ENCODE assay signal across 9 mouse cellular contexts in genomic region chr16:33023750-33024149, GRCm38 (mm10). TPM values are rescaled to one million over a fixed set of nuclear protein-coding genes. Genes with fewer than 3 reads are reported as not detected.
A peak's percentile ranks its signal among the peaks of the same experiment; 100 is the strongest.
DNase-seq lines count a peak whose midpoint lies in the region; ATAC-seq lines count a peak whose summit lies in the region.
"Had no signal": no experiment of that assay in that cellular context is flagged by ENCODE, and none has a peak within 500 bp of the region (broad histone marks: within the 10 kb centered on the region; RNA-seq: fewer than 3 reads in every experiment).

No protein-coding gene starts in this region.

- DNase-seq in adrenal gland, postnatal 25 days: peak; percentile 86
- peak; percentile 81 for DNase-seq in heart, adult 8-10 months (ENCODE audit: low spot score)
- DNase-seq in kidney, postnatal 10 days: peak; percentile 94
- DNase-seq in ovary, postnatal 36 days (ENCODE audit: low spot score): peak; percentile 78
- DNase-seq in thymus, postnatal 14 days: peak; percentile 88

- no peaks in the 10 kb centered on the region for H3K9me3 ChIP-seq in embryonic facial prominence, embryonic 12.5 days
- H3K9me3 ChIP-seq in liver, embryonic 15.5 days (replicated peaks): no peaks in the 10 kb centered on the region
- H3K9me3 ChIP-seq: limb, embryonic 12.5 days had no signal

- 7% methylated on average over 4 of the region's 4 CpGs for WGBS in embryonic facial prominence, embryonic 12.5 days
- WGBS in liver, embryonic 15.5 days (ENCODE audit: insufficient replicate concordance): under 1% methylated on average over 4 of the region's 4 CpGs

- H3K36me3 ChIP-seq in embryonic facial prominence, embryonic 12.5 days: no peaks in the 10 kb centered on the region
- H3K36me3 ChIP-seq in liver, embryonic 15.5 days (replicated peaks): no peaks in the 10 kb centered on the region
- H3K36me3 ChIP-seq: limb, embryonic 12.5 days had no signal

- no peaks in the 10 kb centered on the region for H3K27me3 ChIP-seq in embryonic facial prominence, embryonic 12.5 days
- no peaks in the 10 kb centered on the region for H3K27me3 ChIP-seq in liver, embryonic 15.5 days
- H3K27me3 ChIP-seq: limb, embryonic 12.5 days had no signal

- peak; percentile 79 for ATAC-seq in CD4-positive, CD25-positive, alpha-beta regulatory T cell, adult 4 months
- peak; percentile 56; the same call in 1 of the 2 replicates for ATAC-seq in embryonic facial prominence, embryonic 12.5 days (ENCODE audit: insufficient number of reproducible peaks, insufficient read depth, low FRiP score, low TSS enrichment)
- ATAC-seq in liver, embryonic 15.5 days (ENCODE audit: insufficient read depth): peak; percentile 44; the same call in 1 of the 2 replicates

- H3K4me2 ChIP-seq in embryonic facial prominence, embryonic 12.5 days (replicated peaks): no peak overlapping the region
- no peak overlapping the region for H3K4me2 ChIP-seq in liver, embryonic 15.5 days
- H3K4me2 ChIP-seq: limb, embryonic 12.5 days had no signal

- no peak overlapping the region for H3K4me3 ChIP-seq in embryonic facial prominence, embryonic 12.5 days
- no peak overlapping the region for H3K4me3 ChIP-seq in liver, embryonic 15.5 days (replicated peaks)
- H3K4me3 ChIP-seq: limb, embryonic 12.5 days had no signal

- H3K27ac ChIP-seq in embryonic facial prominence, embryonic 12.5 days: no peak overlapping the region
- no peak overlapping the region for H3K27ac ChIP-seq in liver, embryonic 15.5 days (replicated peaks)
- H3K27ac ChIP-seq: limb, embryonic 12.5 days had no signal

- H3K4me1 ChIP-seq in embryonic facial prominence, embryonic 12.5 days: no peaks in the 10 kb centered on the region
- no peaks in the 10 kb centered on the region for H3K4me1 ChIP-seq in liver, embryonic 15.5 days (replicated peaks)
- H3K4me1 ChIP-seq: limb, embryonic 12.5 days had no signal

- H3K9ac ChIP-seq in embryonic facial prominence, embryonic 12.5 days: no peak overlapping the region
- H3K9ac ChIP-seq in liver, embryonic 15.5 days: no peak overlapping the region
- H3K9ac ChIP-seq: limb, embryonic 12.5 days had no signal

RNA-seq across cellular contexts. Expression of gene Iqcg, which starts 32.3 kb away (rescaled TPM):
- polyA plus RNA-seq in CD4-positive, CD25-positive, alpha-beta regulatory T cell, adult 4 months (2017; shearing (Covaris generic)): 1 to 10 TPM; 1.1 TPM
- 0.48 and 1.6 TPM in 2 replicates for total RNA-seq in adrenal gland, postnatal 25 days (2021)
- 2.4 and 3.1 TPM in 2 replicates for polyA plus RNA-seq in embryonic facial prominence, embryonic 12.5 days (2016; fragmentation: Nextera tagmentation; extraction: Ambion mirVana)
- total RNA-seq in heart, adult 8-10 months (2022): 1 to 10 TPM in 1 of 4 experiments, under 1 TPM in 3; 0.31 to 1.6 (median 0.45) TPM
- 0.73 and 0.94 TPM in 2 replicates for polyA plus RNA-seq in liver, embryonic 15.5 days (2015; fragmentation: Nextera tagmentation; extraction: Ambion mirVana)

RNA-seq across cellular contexts. Expression of gene Rpl35a, which starts 32.5 kb away (rescaled TPM):
- 1,000 to 10,000 TPM; 1,192 to 1,593 TPM for polyA plus RNA-seq in CD4-positive, CD25-positive, alpha-beta regulatory T cell, adult 4 months (2017; shearing (Covaris generic))
- total RNA-seq in adrenal gland, postnatal 25 days (2021): 492 and 649 TPM in 2 replicates
- polyA plus RNA-seq in embryonic facial prominence, embryonic 12.5 days (2016; fragmentation: Nextera tagmentation; extraction: Ambion mirVana): 849 and 899 TPM in 2 replicates
- total RNA-seq in heart, adult 8-10 months (2022): 100 to 1,000 TPM; 282 to 337 (median 300) TPM
- 445 and 520 TPM in 2 replicates for polyA plus RNA-seq in liver, embryonic 15.5 days (2015; fragmentation: Nextera tagmentation; extraction: Ambion mirVana)

RNA-seq across cellular contexts. Expression of gene Lmln, which starts 38.6 kb away (rescaled TPM):
- polyA plus RNA-seq in CD4-positive, CD25-positive, alpha-beta regulatory T cell, adult 4 months (2017; shearing (Covaris generic)): under 1 TPM; 0.15 to 0.66 TPM
- total RNA-seq in adrenal gland, postnatal 25 days (2021): 15.5 and 19.5 TPM in 2 replicates
- 1.8 and 3.4 TPM in 2 replicates for polyA plus RNA-seq in embryonic facial prominence, embryonic 12.5 days (2016; fragmentation: Nextera tagmentation; extraction: Ambion mirVana)
- 1 to 10 TPM; 1.5 to 5.4 (median 2.1) TPM for total RNA-seq in heart, adult 8-10 months (2022)
- 0.63 and 0.77 TPM in 2 replicates for polyA plus RNA-seq in liver, embryonic 15.5 days (2015; fragmentation: Nextera tagmentation; extraction: Ambion mirVana)
